Mouse (Mus musculus) ES-E14 (cell line): ENCODE data around the gene Gnb5. TPM values are rescaled to one million over a fixed set of nuclear protein-coding genes. Genes with fewer than 3 reads are reported as not detected.
A peak's percentile ranks its signal among the peaks of the same experiment; 100 is the strongest.

ENCODE experiments used
- DNase-seq: peaks from one replicate; pipeline ENCODE4 v3.0.0-alpha.2; 2013; ENCODE audit warnings: low read depth, low spot score
- H3K27ac ChIP-seq: 2 replicates; pipeline ENCODE4 v1.5.1; 2012; ENCODE audit warnings: low read depth, mild to moderate bottlenecking, low read length, moderate library complexity, mixed read lengths; ENCODE audit not compliant: poor library complexity, insufficient read depth, severe bottlenecking
- H3K36me3 ChIP-seq: 2 replicates; pipeline ENCODE4 v1.6.1; 2012; ENCODE audit warnings: mild to moderate bottlenecking, low read length, moderate library complexity, mixed read lengths; ENCODE audit not compliant: control insufficient read depth, poor library complexity, insufficient read depth, severe bottlenecking
- H3K4me1 ChIP-seq, 2 experiments: fragments of 150-350 bp in 1 of 2; sonication (generic) in 1 of 2; 2 replicates each; pipeline ENCODE4 v1.6.1; 2012; ENCODE audit warnings: low read length in 2 of 2, mild to moderate bottlenecking in 1 of 2, mixed read lengths in 1 of 2; ENCODE audit not compliant: control insufficient read depth in 2 of 2, insufficient read depth in 2 of 2, poor library complexity in 1 of 2
- H3K4me3 ChIP-seq, 2 experiments: fragments of 150-350 bp in 1 of 2; sonication (generic) in 1 of 2; 2 replicates each; pipeline ENCODE4 v1.5.1; 2012; ENCODE audit warnings: low read length in 2 of 2, low read depth in 1 of 2, mild to moderate bottlenecking in 1 of 2, mixed read lengths in 1 of 2; ENCODE audit not compliant: insufficient read depth in 1 of 2, poor library complexity in 1 of 2, severe bottlenecking in 1 of 2
- H3K9ac ChIP-seq: 2 replicates; pipeline ENCODE4 v1.6.1; 2012; ENCODE audit warnings: low read depth, mild to moderate bottlenecking, low read length, mixed read lengths; ENCODE audit not compliant: poor library complexity, insufficient read depth, severe bottlenecking
- H3K9me3 ChIP-seq: fragments of 150-350 bp; sonication (generic); 2 replicates; pipeline ENCODE4 v1.6.1; 2012; ENCODE audit warnings: low read depth, mild to moderate bottlenecking, low read length; ENCODE audit not compliant: control insufficient read depth, insufficient read depth
- CHD2 ChIP-seq: IDR thresholded peaks from 2 replicates; pipeline ENCODE4 v1.6.1; 2014; ENCODE audit warnings: mild to moderate bottlenecking, low read depth, low read length, inconsistent platforms
- HCFC1 ChIP-seq: IDR thresholded peaks from 2 replicates; pipeline ENCODE4 v1.6.1; 2012; ENCODE audit warnings: low read length, inconsistent platforms, borderline replicate concordance; ENCODE audit not compliant: insufficient read depth
- MAFK ChIP-seq: IDR thresholded peaks from 2 replicates; pipeline ENCODE4 v1.6.1; 2014; ENCODE audit warnings: mild to moderate bottlenecking, low read depth, low read length, inconsistent platforms; ENCODE audit not compliant: insufficient read depth
- ZC3H11A ChIP-seq: IDR thresholded peaks from 2 replicates; pipeline ENCODE4 v1.6.1; 2012; ENCODE audit warnings: low read depth, mild to moderate bottlenecking, inconsistent platforms, low read length, borderline replicate concordance
- ZNF384 ChIP-seq: IDR thresholded peaks from 2 replicates; pipeline ENCODE4 v1.6.1; 2012; ENCODE audit warnings: low read depth, low read length, inconsistent platforms
- in situ Hi-C, 2 experiments: fragments of 600-800 bp; cut with MboI; formaldehyde crosslinking; loops; one replicate each; pipeline ENCODE4 v1.15.1; 2025; ENCODE audit warnings: low sequenced_read_pairs in 2 of 2, inconsistent platforms in 1 of 2; ENCODE audit not compliant: unreplicated experiment in 2 of 2
- total RNA-seq: library from RNA; depleted of rRNA; stranded (reverse); fragments of 300-350 nt; gene quantifications from 2 replicates; pipeline ENCODE4 v1.2.3, GENCODE M21; 2012; rRNA removed

Gnb5 gene
- 5.7 and 6.7 TPM in 2 replicates for total RNA-seq

DNA sequence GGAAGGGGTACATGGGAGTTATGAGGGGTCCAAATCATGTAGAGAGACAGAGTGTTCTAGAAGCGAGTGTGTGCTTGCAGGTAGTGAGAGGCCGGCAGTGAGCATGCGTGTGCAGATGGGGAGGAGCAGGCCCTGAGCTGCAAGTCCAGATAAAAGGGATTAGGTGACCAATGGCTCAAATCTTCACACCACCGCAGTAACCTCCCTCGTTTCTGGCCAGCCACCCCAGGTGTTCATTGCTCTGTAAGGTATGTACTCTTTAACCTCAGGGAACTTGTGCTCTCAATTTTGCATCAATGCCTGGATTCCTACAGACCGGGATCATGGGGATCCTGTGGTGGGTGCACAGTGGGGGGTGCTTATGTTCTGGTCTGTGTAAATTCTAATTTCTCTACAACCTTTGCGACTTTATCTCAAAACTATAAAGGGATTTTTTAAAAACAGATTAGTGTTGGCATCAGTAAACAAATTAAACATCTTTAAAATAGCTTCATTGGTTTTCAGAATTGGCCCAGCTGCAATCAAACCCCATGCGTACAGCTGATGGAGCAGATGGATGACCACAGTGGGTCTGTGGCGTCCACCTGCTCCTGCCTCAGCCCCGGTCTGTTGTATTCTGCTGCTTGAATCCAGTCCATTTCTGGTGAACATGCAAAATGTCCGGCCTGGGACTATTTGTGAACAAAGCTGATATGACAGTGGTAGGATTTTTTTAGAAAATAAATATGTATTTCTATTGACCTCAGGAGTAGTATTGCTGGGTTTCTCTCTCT is at the start of gene Gnb5:
Gene Gnb5 (plus strand): TSS at position 163 of the 773 bp plus-strand sequence.
- TF ChIP-seq MAFK (no peak), HCFC1 (no peak), ZNF384 (no peak), ZC3H11A (no peak), CHD2 (no peak)
- Histone ChIP-seq H3K9me3 (no peaks in the 10 kb centered on the region), H3K4me1 (peaks cover 0 to 2% of the 10 kb centered on the region in 2 experiments; a peak in 1 of 4 replicates), H3K36me3 (no peaks in the 10 kb centered on the region), H3K9ac (no peak within 1 kb of the TSS), H3K4me3 (no peak within 1 kb of the TSS), H3K27ac (no peak within 1 kb of the TSS)
- in situ Hi-C loops: no loop called here
- no peak for DNase-seq

DNA sequence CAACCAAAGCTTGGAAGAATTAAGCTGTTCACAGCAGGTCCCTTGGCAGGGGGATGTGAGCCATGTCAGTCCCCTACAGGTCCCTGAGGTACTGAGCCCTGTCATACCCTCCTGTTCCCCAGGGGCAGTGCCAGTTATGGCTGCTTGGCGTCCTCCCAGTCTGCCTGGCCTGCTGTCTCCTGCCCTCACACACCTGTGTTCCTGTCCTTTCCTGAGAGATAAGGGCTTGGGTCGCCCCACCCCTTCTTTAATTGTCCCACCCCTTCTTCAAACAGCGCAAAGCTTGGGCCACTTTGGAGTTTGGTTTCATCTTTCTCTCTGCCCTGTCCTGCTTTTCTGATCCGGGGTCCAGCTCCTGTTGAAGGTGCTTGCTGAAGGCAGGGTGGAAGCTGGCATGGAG is 47.3 kb upstream of the Gnb5 start:
- no peak for DNase-seq
- Histone ChIP-seq H3K4me3 (no peak overlapping the region), H3K36me3 (no peaks in the 10 kb centered on the region), H3K4me1 (peaks cover 0 to 23% of the 10 kb centered on the region in 2 experiments; a peak in 2 of 4 replicates), H3K9ac (no peak overlapping the region), H3K27ac (no peak overlapping the region), H3K9me3 (no peaks in the 10 kb centered on the region)
- in situ Hi-C loops: no loop called here
- no peak for TF ChIP-seq ZC3H11A
- no peak for TF ChIP-seq ZNF384
- no peak for TF ChIP-seq HCFC1
- TF ChIP-seq MAFK: no peak
- no peak for TF ChIP-seq CHD2

DNA sequence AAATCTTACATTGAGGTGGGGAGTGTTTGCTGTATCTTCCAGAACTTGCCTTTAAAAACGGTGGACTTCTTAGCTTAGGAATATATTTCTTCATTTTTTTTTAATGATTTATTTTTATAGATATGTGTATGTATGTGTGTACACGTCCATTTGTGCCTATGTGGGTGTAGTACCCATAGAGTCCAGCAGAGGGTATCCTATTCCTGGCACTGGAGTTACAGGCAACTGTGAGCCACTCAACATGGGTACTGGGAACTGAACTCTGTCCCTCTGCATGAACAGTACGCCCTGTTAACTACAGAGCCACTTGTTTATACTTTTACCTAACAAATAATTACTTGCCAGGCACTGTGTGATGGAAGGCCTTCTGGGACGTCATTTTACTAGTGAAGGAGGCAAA is 46.4 kb upstream of the Gnb5 start:
- no peak overlapping the region for H3K27ac ChIP-seq

DNA sequence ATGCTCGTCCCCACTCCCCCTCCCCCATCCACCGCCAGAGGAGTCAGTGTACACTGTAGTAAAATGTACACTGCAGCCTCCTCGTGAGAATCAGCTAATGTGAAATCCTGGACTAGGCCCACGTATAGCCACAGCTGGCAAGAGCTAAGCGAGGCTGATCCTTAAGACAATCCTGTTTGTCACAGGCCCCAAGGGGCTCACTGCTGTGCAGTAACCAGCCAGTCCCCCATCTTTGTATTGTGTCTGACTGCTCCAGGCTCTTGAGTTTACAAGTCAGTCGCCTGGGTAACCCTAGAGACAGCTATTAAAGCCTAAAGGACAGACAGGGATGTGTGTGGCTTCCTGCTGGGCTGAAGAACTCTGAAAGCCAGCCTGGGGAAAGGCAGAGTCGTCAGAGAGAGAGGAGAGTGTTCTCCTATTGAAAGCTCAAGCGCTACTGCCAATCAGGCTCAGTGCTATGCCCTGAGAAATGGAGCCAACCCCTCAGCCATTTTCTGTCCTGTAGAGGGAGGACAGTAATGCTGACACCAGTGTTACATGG is 44.7 kb upstream of the Gnb5 start:
- no peak for TF ChIP-seq ZNF384
- no peak for TF ChIP-seq ZC3H11A
- TF ChIP-seq MAFK: no peak
- TF ChIP-seq HCFC1: no peak
- TF ChIP-seq CHD2: no peak
- in situ Hi-C loops: no loop called here
- no peak overlapping the region for H3K27ac ChIP-seq
- H3K9me3 ChIP-seq: no peaks in the 10 kb centered on the region
- H3K4me1 ChIP-seq: peaks cover 3 to 34% of the 10 kb centered on the region in 2 experiments; a peak in 3 of 4 replicates
- H3K36me3 ChIP-seq: no peaks in the 10 kb centered on the region
- no peak overlapping the region for H3K4me3 ChIP-seq
- H3K9ac ChIP-seq: no peak overlapping the region
- DNase-seq: peak; percentile 29

More for the DNA sequence above, 46.4 kb upstream of the Gnb5 start:
- no peak for TF ChIP-seq CHD2
- no peak overlapping the region for H3K4me3 ChIP-seq
- H3K9ac ChIP-seq: no peak overlapping the region
- peaks cover 3 to 29% of the 10 kb centered on the region in 2 experiments; a peak in 3 of 4 replicates for H3K4me1 ChIP-seq
- no peaks in the 10 kb centered on the region for H3K9me3 ChIP-seq
- in situ Hi-C loops: no loop called here
- DNase-seq: peak; percentile 69
- H3K36me3 ChIP-seq: no peaks in the 10 kb centered on the region
